Mouse (Mus musculus): ENCODE measurements at regions not wholly inside any gene's neighbourhood (a gene's known extent, or its start where the extent isn't known, plus 50 kb on each side); places are given as distances from the start of the nearest gene placed in this dataset.

DNA sequence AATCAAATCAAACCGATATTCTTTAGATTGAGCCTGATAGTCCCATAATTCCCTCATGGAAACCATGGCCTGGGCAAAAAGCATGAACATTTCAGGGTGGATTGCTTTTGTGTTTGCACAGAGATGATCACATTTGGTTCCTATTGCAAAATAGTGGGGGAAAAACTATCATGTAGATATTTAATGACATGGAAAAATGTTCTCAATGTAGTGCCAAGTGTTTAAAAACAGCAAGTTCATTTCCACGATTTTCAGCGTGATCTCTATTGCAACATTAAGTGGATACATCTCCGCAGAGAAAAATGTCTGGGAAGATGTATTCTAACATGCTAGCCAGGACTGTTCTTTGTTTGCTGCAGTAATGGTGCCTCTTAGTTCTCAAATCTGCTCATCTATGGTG is 235.0 kb upstream of the Stt3b start:
- DNase-seq (ENCODE audit: inconsistent age in 2 of 2, low spot score in 1 of 2): no peak

DNA sequence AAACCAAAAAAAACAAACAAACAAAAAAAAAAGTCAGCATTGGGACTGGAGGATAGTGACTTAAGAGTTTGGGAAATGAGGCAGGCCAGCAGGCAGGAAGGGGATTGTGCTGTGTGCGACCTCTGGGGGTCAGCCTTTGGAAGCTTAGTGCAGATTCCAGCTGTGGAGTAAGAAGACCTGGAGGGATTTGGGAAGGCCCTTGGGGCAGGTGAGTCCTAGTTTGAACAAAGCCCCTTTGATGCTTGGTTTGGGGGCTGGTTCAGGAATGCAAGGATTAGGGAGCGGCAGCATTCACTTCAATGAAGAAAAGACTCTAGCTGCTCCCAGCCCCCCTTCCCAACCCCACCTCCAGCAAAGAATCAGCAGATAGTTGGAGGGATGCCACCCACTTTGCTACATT is 235.6 kb upstream of the Stt3b start:
- no peak for DNase-seq (ENCODE audit: inconsistent age in 2 of 2, low spot score in 1 of 2)

DNA sequence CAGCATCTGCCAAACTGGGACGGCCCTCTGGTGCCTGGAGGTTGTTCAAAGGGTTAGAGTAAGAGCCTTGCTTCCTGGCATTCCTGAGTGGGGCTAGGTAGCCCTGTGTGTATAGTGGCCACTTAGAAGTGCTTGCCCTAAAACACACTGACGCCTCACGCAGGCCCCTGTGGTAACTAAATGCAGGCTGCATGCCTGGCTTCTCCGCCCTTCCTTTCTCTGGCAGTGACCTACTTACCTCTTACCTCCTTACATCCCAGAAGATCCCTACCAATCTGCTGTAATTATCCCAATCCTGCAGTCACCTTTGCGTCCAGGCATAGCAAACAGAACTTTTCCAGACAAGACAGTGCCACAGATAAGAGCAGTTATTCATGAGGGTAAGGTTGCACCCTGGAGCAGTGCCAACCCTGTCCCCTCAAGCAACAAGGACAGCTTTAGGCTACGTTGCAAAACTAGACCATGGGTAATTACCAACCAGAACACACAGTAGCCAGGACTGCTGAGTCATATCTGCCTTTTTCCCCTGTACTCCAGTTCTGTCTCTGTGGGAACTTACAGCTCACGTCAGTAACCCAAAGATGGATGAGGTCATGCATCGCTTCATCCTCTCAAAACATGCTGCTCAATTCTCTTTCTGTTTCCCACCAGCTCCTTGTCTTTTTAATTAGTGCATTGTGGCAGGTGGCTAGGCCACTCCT is 237.6 kb upstream of the Stt3b start:
- DNase-seq (ENCODE audit: inconsistent age in 2 of 2, low spot score in 1 of 2): peak; percentile 86 to 90

DNA sequence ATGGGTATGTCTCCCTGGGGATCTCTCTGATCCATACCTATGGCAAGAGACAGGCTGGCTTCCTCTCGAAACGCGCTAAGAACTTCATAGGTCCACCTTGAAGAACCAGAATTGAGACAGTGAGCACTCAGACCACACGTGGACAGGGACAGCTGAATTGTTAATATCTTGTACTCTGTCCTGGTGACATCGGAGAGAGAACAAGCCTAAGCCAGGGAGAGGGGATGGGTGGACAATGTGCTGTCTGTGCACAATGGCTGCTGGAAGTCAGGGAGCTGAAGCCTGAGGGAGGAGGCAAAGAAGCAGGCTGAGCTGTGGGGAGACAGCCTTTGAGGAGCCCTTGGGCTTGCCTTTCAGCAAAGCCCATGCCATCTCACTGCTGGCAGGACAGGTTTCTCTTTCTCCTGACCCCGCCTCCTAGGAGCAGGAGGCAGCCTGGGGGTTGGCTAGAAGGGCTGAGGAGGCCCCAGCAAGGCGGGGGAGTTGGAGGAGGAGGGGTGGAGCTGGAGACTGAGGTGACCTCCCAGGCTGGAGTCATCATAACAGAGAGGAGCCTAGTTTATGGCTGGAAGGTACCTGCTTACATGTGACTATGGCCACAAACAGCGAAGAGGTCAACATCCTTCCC is 238.6 kb upstream of the Stt3b start:
- DNase-seq (ENCODE audit: inconsistent age in 2 of 2, low spot score in 1 of 2): peak; percentile 16 to 40

DNA sequence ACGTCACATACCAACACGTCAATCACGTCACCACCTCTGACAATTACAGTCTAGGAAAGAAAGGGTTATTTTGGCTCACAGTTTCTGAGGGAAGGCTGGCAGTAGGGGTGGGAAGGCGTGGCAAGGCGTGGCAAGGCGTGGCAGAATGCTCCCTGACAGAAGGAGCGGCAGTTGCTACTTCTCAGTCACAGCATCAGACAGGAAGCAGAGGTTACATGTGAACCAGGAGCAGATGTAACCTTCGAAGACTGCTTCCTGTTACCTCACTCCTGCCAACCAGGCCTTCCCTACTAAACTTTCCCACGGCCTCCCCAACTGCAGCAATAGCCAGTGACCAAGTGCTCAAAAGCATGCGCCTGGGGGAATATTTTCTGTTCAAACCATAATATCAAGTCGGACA is 240.9 kb upstream of the Stt3b start:
- no peak for DNase-seq (ENCODE audit: inconsistent age in 2 of 2, low spot score in 1 of 2)

DNA sequence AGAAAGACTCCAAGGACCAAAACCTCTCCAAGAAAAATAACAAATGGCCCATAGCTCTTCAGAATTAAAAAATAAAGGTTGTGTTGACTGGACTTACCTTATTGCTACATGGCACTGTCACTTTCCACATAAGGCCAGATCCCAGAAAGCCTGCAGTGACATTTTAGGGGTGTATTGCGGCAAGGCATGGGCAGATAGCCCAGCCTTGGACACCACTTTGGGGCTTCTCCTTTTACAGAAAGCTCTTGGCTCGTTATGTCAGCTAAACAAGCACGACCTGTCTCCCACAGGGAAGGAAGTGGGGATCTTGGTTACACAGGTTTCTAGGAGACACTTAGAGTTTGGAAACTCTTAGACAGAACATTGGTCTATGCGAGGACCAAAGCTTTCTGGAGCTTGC is 241.3 kb upstream of the Stt3b start:
- no peak for DNase-seq (ENCODE audit: inconsistent age in 2 of 2, low spot score in 1 of 2)

DNA sequence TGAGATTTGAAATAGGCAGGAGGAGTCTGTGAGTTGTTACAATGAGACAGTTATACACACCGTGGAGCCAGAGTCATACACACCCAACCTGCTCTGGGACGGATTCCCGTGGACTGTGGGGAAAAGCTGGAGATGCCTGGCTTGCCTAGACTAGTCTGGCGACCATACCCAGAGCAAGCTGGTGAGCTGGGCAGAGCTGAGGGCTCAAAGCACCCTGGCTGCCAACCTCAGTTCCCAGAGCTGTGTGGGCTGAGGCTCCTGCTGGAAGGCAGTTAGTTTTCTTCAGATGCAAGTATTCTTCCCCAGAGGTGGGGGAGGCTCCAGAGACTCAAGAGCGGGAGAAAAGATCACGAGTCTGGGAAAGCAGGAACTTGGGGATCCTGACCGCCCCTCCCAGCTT is 247.9 kb upstream of the Stt3b start:
- DNase-seq (ENCODE audit: inconsistent age in 2 of 2, low spot score in 1 of 2): no peak

DNA sequence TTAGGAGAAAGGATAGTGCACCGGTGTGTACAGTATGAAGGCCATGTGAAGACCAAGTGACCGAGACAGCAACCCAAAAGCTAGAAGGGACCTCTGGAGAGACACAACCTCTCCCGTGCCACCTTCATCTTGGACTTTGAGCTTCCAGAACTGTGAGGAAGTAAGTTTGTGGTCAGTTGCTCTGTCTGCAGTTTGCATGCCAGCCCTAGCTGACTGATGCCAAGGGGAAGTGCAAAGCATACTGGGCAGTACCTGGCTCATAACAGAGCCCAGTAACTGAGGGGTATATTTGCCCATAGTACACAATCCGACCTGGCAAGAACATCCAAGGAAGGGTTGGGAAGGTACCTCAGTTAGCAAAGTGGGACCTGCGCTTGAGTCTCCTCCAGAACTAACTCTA is 249.3 kb upstream of the Stt3b start:
- DNase-seq (ENCODE audit: inconsistent age in 2 of 2, low spot score in 1 of 2): no peak

DNA sequence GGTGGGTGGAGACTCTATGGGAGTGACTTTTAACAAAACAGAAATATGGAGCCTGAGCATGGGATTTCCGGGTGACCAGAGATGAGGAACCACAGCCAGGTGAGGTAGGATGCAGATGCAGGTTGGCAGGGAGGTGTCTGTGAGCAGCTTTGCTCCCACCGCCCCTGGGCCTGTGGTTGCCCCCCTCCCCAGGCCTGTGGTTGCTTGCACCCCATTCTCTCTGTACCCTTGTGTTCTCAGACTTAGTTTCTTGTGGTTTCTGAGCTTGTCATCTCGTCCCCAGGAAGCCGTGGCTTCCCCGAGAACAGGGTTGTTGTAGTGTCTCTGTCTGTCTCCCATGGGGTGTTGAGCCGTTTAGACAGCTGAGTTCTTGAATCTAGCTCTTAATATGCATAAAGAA is 251.0 kb upstream of the Stt3b start:
- DNase-seq (ENCODE audit: inconsistent age in 2 of 2, low spot score in 1 of 2): no peak

DNA sequence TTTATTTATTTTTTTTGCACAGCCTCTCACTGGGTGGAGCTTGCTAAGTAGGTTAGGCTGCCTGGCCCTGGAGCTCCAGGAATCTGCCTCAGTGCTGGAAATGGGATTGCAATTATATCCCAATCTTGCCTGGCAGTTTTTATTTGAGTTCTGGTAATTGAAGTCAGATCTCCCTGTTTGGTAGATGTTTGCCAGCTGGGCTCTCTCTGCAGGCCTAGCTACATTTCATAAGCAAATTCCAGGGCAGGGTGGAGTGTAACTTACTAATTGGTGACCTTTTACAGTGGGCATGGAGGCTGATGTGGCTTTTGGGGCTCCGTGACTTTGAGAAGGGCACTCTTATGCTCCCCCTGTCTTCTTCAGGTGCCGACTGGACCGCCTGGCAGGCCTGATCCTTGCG is 252.6 kb upstream of the Stt3b start:
- DNase-seq (ENCODE audit: inconsistent age in 2 of 2, low spot score in 1 of 2): no peak

DNA sequence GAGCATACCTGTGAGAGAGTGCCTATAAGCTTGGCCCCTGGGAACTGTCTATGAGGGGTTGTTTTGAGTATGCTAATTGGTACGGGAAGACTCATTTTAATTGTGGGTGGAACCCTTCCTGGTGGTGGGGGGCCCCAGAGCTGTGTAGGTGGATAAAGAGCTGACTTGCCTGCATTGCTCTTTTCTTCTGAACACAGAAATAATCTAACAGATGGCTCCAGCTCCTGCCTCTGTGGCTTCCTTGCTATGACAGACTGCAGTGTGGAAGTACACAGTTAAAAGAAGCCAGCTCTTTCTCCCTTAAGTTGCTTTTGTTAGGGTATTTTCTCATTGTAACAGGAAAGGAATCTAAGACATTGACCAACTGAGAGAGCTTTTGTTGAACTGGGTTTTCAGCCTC is 254.1 kb upstream of the Stt3b start:
- DNase-seq (ENCODE audit: inconsistent age in 2 of 2, low spot score in 1 of 2): no peak

DNA sequence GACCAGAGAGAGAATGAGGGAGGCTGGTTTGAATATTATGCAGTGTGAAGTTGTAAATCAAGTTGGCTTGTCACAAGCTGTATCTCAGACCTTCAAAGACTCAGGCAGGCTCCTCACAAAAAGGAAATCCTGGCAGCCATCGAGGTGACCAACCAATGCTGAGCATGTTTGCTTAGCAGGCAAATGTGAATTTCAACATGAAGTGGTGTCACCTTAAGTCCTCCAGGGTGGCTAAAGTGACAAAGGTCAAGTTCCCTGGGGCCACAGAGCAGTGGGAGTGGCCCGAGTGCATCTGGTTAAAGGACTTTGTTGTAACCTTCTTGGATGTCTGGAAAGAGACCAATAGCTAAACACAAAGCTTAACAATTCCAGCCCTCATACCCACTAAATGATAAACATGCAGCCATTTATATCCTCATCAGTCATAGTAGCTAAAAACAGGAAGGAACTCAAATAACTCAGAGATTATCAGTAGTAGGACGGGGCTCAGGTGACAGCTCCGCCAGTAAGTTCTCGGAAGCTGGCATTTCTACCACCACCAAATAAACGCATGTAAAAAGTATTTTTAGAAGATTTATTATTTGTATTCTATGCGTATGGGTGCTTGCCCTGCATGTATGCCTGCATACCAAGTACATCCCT is 258.6 kb upstream of the Stt3b start:
- peak in 1 of 2 experiments; percentile 44 for DNase-seq (ENCODE audit: inconsistent age in 2 of 2, low spot score in 1 of 2)

DNA sequence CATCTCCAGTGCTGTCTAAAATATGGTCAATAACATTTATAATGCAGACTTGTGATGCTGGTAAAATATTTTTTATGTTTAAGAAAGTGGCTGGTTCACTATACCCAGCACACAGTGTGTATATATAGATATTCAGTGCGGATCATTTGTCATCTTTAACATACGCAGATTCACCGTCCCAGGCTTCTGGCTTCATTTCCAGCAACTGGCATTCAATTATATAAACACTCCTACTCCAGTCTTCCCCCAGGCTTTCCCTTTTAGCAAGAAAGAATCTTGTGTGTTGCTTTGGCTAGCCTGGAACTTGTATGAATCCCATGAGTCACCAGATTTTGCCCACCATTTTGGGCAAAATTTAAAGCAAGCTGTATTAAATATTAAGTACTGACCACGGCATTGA is 260.8 kb upstream of the Stt3b start:
- no peak for DNase-seq (ENCODE audit: inconsistent age in 2 of 2, low spot score in 1 of 2)

DNA sequence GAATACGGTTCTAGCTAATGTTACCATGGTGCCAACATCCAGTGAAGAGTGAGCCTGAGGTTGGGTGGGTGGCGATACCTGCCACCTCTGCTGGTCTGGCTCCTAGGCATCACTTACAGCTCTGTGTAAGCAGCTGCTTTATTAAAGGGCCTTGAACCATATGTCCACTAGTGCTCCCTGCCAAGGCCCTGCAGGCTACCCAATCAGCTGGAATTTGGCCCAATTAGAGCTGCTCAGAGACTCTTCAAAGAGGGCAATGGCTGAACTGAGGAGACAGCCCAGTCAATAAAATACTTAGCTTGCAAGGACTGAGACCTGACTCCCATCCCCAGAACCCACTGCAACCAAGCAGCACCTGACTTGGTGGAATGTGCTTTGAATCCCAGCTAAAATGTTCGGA is 270.9 kb upstream of the Stt3b start:
- peak in 1 of 2 experiments; percentile 33 for DNase-seq (ENCODE audit: inconsistent age in 2 of 2, low spot score in 1 of 2)

DNA sequence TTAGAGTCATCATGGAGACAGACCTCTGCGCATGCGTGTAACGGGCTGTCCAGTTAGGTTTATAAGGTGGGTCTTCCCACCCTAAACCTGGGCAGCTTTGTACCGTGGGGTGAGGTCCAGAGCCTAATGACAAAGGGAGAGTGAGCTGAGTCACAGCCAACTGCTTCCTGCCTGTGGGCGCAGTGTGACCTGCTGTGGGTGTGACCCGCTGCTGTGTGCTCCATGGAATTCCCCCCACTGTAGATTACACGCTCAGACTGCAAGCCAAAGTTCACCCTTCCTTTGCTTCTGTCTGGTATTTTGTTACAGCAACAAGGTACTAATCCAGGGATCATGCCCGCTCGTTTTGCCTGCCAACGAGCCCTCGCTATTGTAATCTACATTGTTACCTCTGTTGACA is 273.3 kb upstream of the Stt3b start:
- no peak for DNase-seq (ENCODE audit: inconsistent age in 2 of 2, low spot score in 1 of 2)

DNA sequence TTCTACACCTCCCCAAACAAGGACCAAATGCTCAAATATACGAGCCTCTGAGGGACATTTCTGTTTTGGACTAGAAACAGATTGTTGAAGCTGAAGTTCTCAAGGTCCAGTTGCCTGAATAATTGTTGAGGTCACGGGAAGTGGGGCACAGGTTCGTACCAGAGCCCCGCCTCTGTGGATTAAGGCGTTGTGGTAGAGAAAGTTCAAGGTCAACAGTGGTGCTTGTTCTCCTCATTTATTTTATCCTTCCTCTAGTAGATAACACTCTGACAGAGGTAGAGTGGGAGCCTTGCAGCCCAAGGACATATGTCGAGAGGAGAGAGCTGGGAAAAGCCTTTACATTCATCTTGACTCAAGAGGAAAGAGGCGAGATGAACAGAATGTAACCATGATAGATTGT is 274.7 kb upstream of the Stt3b start:
- peak; percentile 70 to 80 for DNase-seq (ENCODE audit: inconsistent age in 2 of 2, low spot score in 1 of 2)

DNA sequence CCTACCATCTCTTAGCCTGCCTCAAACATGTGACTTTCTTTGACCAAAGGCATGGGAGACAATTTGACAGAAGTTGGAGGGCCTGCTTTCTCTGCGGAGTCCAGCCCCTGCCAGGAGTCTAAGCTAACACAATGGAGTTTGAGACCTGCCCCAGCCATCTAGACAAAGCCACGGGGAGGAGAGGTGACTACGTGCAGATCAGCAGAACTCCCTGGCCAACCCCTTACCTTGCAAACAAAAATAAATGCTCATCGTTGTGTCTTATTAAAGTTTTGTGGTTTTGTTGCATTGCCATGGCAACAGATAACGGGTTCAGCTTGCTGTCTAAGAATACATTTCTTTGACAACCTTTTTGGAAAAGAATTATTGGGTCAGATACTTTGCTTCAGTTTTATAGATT is 282.2 kb upstream of the Stt3b start:
- DNase-seq (ENCODE audit: inconsistent age in 2 of 2, low spot score in 1 of 2): no peak

DNA sequence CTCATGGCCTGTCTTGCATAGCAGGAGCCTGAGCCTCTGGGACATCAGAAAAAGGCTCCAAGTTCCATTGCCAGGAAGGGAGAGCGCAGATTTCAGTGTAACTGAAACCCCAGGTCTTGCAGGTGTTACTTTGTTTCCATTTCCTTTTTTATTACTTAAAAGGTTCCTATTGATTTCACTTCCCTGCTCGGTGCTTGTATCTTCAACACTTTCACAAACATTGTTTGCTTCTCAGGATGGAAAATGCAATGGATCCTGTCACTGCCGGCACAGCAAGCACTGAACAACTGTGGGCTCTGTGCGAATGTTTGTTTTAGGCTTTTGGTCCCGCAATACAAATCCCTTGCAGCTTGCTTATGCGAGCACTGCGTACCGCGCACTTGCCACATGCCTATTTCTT is 290.0 kb upstream of the Stt3b start:
- DNase-seq (ENCODE audit: inconsistent age in 2 of 2, low spot score in 1 of 2): no peak

DNA sequence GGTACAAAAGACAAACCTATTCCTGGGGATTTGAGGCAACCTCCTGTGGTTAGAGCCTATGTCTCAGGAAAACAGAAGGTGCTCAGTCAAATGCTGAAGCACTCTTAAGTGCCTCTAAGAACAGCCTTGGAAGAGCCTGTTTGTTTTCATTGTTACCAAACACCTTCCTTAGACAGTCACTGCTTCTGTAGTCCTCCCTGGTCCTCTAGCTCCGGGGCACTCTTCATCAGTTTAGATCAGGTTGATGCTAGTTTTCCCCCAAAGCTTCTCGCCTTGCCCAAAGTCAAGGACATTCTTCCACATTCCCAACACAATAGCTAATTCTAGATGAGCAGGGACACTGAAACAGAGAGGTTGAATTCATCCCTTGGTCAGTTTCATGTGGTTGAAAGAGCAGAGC is 290.6 kb upstream of the Stt3b start:
- DNase-seq (ENCODE audit: inconsistent age in 2 of 2, low spot score in 1 of 2): no peak

DNA sequence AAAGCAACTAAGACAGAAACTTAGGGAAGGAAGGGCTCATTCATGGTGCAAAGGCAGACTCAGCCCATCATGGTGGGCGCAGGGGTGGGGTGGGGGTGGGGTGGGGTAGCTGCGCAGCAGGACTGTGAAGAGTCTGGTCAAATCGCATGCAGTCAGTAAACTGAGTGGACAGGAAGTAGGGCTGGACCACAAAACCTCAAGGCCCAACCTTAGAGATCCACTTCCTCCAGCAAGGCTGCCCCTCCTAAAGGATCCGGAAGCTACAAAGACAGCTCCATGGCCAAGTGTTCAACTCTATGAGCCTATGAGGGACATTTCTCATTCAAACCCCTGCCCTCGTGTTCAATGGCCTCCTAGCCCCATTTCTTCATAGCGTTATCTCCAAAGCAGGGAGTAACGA is 292.6 kb upstream of the Stt3b start:
- DNase-seq (ENCODE audit: inconsistent age in 2 of 2, low spot score in 1 of 2): no peak

DNA sequence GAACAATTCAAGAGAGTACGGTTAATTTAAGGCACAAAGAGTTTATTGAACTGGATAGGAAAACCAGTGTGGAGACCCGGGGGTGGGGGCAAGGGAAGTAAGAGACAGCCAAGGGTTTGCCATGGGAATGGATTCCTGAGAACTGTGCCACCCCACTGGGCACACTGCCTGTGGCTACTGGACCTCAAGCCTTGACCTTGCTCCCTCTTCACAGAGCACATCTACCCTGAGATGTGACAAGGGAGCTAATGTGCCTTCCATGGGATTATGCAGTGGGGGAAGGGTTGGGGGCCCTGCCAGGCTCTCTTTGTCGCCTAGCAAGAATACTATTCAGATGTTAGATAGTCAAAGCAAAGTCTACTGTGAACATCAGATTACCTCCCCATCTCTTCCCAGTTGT is 294.2 kb upstream of the Stt3b start:
- DNase-seq (ENCODE audit: inconsistent age in 2 of 2, low spot score in 1 of 2): no peak

DNA sequence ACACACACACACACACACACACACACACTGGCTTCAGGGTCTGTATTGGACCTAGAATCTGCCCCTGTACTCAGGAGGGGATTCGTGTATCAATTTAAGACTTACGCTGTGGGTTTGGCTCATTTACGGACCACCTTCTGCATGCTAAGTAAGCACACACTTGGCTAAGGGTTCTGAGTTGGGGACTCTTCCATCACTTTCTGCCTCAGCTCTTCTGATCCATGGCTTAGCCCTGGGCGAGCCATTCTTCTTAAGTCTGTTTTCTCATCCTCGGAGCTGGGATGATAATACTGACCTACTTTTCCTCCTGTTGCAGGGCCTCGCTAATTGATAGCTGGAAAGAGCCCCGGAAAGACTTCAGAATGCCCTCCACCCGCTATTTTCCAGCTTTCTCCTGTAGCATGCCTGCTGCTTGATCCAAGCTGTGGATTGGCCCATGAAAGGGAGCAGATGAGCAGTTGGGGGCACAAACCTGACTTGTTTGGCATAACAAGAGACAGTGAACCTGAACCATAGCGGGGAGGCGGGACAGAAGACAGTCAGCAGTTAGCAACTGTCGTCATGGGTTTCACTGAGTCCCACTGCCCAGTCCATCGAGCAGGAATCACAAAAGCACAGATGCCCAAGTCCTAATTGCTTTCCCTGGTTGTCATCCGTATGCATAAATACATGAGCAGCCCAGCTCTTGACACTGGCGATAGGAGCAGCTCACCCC is 294.9 kb upstream of the Stt3b start:
- DNase-seq (ENCODE audit: inconsistent age in 2 of 2, low spot score in 1 of 2): no peak

Measured in adrenal gland, adult (tissue).